Comparison of ENCODE assay signal across 8 mouse cellular contexts in genomic region chr12:112674132-112675011, GRCm38 (mm10). TPM values are rescaled to one million over a fixed set of nuclear protein-coding genes. Genes with fewer than 3 reads are reported as not detected.
DNase-seq lines count a peak whose midpoint lies in the region; ATAC-seq lines count a peak whose summit lies in the region.

Gene Akt1 (minus strand): TSS chr12:112674884.

- under 1% methylated on average over 30 of the region's 70 CpGs for WGBS in hindbrain, embryonic 16.5 days

- intact Hi-C loops in left cerebral cortex, postnatal 36 days (cut with DNase I): loop anchor here (1.0 kb wide), 1 partner anchor 21 kb away; no protein-coding TSS in a partner anchor

- H3K27ac ChIP-seq in hindbrain, embryonic 16.5 days (ENCODE audit: low read depth, low read length): peak within 1 kb of the TSS; percentile 94

- peaks cover 2% of the 10 kb centered on the region; the same call in 1 of the 2 replicates for H3K27me3 ChIP-seq in hindbrain, embryonic 16.5 days (replicated peaks; ENCODE audit: control insufficient read depth, insufficient read depth, low read length)

- peak within 1 kb of the TSS; percentile 98 for H3K4me2 ChIP-seq in hindbrain, embryonic 16.5 days (ENCODE audit: low read length)

- peak within 1 kb of the TSS; percentile 100 for H3K9ac ChIP-seq in hindbrain, embryonic 16.5 days (ENCODE audit: low read depth, low read length)

- DNase-seq in right cerebral cortex, adult 2 months (ENCODE audit: low spot score in 2 of 2): peak; percentile 32 to 47
- DNase-seq in right cerebral cortex, postnatal 10 days (ENCODE audit: low spot score in 2 of 2): no peak
- DNase-seq in cerebellum, postnatal 14 days: peak; percentile 50 to 61
- peak; percentile 57 for DNase-seq in gastrocnemius, postnatal 10 days
- peak; percentile 56 to 58 for DNase-seq in left cerebral cortex, postnatal 36 days (ENCODE audit: low spot score in 2 of 2)
- DNase-seq in spleen, postnatal 36 days (ENCODE audit: low spot score in 2 of 2): peak; percentile 50 to 55

- ATAC-seq in hindbrain, embryonic 16.5 days: peak; percentile 24
- ATAC-seq in megakaryocyte-erythroid progenitor cell, adult 5-6 weeks (replicated peaks; ENCODE audit: low FRiP score, low TSS enrichment, poor library complexity, severe bottlenecking): peak; percentile 58

- peaks cover 6% of the 10 kb centered on the region for H3K36me3 ChIP-seq in hindbrain, embryonic 16.5 days (ENCODE audit: control insufficient read depth, insufficient read depth, low read length)

- H3K9me3 ChIP-seq in hindbrain, embryonic 16.5 days (ENCODE audit: control insufficient read depth, low read length): no peaks in the 10 kb centered on the region

- H3K4me1 ChIP-seq in hindbrain, embryonic 16.5 days (ENCODE audit: control insufficient read depth, insufficient read depth, low read depth, low read length): peaks cover 48% of the 10 kb centered on the region

- H3K4me3 ChIP-seq in hindbrain, embryonic 16.5 days (ENCODE audit: low read length): peak within 1 kb of the TSS; percentile 96

RNA-seq across cellular contexts. Expression of gene Akt1, which starts in this region (rescaled TPM):
- 100 to 1,000 TPM; 133 to 142 TPM for total RNA-seq in gastrocnemius, postnatal 10 days (2021)
- 55.6 and 62.3 TPM in 2 replicates for polyA plus RNA-seq in hindbrain, embryonic 16.5 days (2015; fragmentation: Nextera tagmentation; extraction: Ambion mirVana)
- total RNA-seq in left cerebral cortex, postnatal 36 days (2021): 100 to 1,000 TPM; 143 to 162 TPM
- 101 and 119 TPM in 2 replicates for total RNA-seq in megakaryocyte-erythroid progenitor cell, adult 5-6 weeks (2014; fragmentation: Nextera tagmentation)
- total RNA-seq in megakaryocyte-erythroid progenitor cell, adult 5-6 weeks (2017): 42.9 and 71.8 TPM in 2 replicates

Comparison
In these comparisons a context has a peak if more than half of its experiments do, and no peak if none do; other contexts are left out.
1. DNase-seq: peak in right cerebral cortex, adult 2 months (2 of 2), cerebellum, postnatal 14 days (2 of 2), gastrocnemius, postnatal 10 days (single experiment), left cerebral cortex, postnatal 36 days (2 of 2) and spleen, postnatal 36 days (2 of 2); none in right cerebral cortex, postnatal 10 days (0 of 2).